Mouse (Mus musculus): ENCODE results near the gene Cebpe.

DNA sequence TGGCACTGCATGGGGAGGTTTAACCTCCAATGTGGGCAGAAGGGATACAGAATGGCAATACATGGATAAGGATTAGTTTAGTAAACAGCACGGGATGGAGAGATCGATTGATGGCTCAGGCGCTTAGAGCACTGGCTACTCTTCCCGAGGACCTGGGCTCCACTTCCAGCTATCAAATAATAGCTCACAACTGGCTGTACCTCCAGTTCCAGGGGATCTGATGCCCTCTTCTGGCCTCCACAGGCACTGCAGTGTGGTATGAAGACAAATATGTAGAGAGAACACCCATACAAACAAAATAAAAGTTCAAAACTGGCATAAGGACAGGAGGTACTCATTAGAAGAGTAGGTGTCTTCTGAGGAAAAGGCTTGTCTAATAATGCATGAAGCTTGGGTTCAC, 42.6 kb downstream of the Cebpe start:
- TF ChIP-seq POLR2A (IDR thresholded peaks at IDR 0.05; ENCODE audit: low read depth, low read length) (no peak), CTCF (IDR thresholded peaks at IDR 0.05; ENCODE audit: borderline replicate concordance, insufficient read depth, low read length) (peak; percentile 29; the same call in 1 of the 2 replicates)

Measured in embryonic fibroblast, embryonic 13.5 days (primary cell).